Mouse (Mus musculus) midbrain, embryonic 11.5 days (tissue): ENCODE results near the gene Mxd4. TPM values are rescaled to one million over a fixed set of nuclear protein-coding genes. Genes with fewer than 3 reads are reported as not detected.

Source experiments
- ATAC-seq: fragments of 200-750 bp; cut with Nextera tagmentation; 2 replicates; pipeline ENCODE4 v1.8.0; 2017; ENCODE audit warnings: moderate TSS enrichment, moderate library complexity; ENCODE audit not compliant: low FRiP score
- DNase-seq: peaks from one replicate; pipeline ENCODE4 v3.0.0; 2015; ENCODE audit warnings: low spot score; ENCODE audit errors: missing footprints
- H3K27ac ChIP-seq: fragments of 300-500 bp; sonication (generic); 2 replicates; pipeline ENCODE4 v1.5.1; 2014; ENCODE audit warnings: low read depth, low read length
- H3K27me3 ChIP-seq: fragments of 300-500 bp; sonication (generic); 2 replicates; pipeline ENCODE4 v1.6.1; 2014; ENCODE audit warnings: mild to moderate bottlenecking, low read length, moderate library complexity, mixed read lengths; ENCODE audit not compliant: control insufficient read depth, insufficient read depth
- H3K36me3 ChIP-seq: fragments of 300-500 bp; sonication (generic); 2 replicates; pipeline ENCODE4 v1.6.1; 2014; ENCODE audit warnings: mild to moderate bottlenecking, low read length, moderate library complexity, mixed read lengths; ENCODE audit not compliant: control insufficient read depth, insufficient read depth
- H3K4me1 ChIP-seq: fragments of 300-500 bp; sonication (generic); 2 replicates; pipeline ENCODE4 v1.6.1; 2014; ENCODE audit warnings: low read length; ENCODE audit not compliant: control insufficient read depth, insufficient read depth
- H3K4me2 ChIP-seq: fragments of 300-500 bp; sonication (generic); 2 replicates; pipeline ENCODE4 v1.6.1; 2014; ENCODE audit warnings: mild to moderate bottlenecking, moderate library complexity
- H3K4me3 ChIP-seq: fragments of 300-500 bp; sonication (generic); 2 replicates; pipeline ENCODE4 v1.5.1; 2014; ENCODE audit warnings: low read depth, low read length
- H3K9ac ChIP-seq: fragments of 300-500 bp; sonication (generic); 2 replicates; pipeline ENCODE4 v1.6.1; 2014; ENCODE audit warnings: low read length
- H3K9me3 ChIP-seq: fragments of 300-500 bp; sonication (generic); 2 replicates; pipeline ENCODE4 v1.6.1; 2016; ENCODE audit warnings: low read length; ENCODE audit not compliant: control insufficient read depth
- WGBS: fragments of 180-500 bp; shearing (Covaris S2); extraction: QIAGEN DNeasy Blood & Tissue Kit; methylation state at CpG from one replicate; pipeline ENCODE4 v1.1.7; 2014; 5-methylcytosine and 5-hydroxymethylcytosine counted together
- polyA plus RNA-seq: library from polyadenylated mRNA; unstranded; fragments of >200 nt; fragmentation: Nextera tagmentation; extraction: Ambion mirVana; gene quantifications from 2 replicates; pipeline ENCODE4 v1.2.1, GENCODE M21; 2014

Mxd4 gene
- polyA plus RNA-seq, 1 experiment from 2014 or later, result 19.3 TPM

DNA sequence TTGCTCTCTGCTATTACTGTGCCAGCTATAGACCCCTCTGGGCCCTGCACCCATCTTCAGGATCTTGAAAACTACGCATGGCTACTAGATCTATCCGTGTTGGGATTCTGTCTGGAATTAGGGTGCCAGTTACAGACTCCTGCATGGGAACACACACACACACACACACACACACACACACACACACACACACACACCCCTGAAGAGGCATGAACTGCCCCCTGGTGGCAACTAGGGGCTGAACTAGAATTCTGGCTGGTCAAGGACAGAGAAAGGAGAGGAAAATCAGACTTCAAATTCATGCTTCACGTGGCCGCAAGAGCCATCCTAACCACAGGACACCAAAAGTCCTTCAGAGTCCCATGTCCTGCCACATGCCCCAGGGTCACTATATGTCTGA lies 4.3 kb upstream of the Mxd4 start:
- Histone ChIP-seq H3K4me1 (peaks cover 5% of the 10 kb centered on the region), H3K4me3 (no peak overlapping the region), H3K9ac (no peak overlapping the region), H3K4me2 (no peak overlapping the region), H3K27ac (no peak overlapping the region), H3K36me3 (no peaks in the 10 kb centered on the region), H3K9me3 (no peaks in the 10 kb centered on the region), H3K27me3 (no peaks in the 10 kb centered on the region; the same call in 1 of the 2 replicates)
- no peak for DNase-seq
- 76% methylated on average over 4 of the region's 4 CpGs for WGBS
- ATAC-seq, result no peak

DNA sequence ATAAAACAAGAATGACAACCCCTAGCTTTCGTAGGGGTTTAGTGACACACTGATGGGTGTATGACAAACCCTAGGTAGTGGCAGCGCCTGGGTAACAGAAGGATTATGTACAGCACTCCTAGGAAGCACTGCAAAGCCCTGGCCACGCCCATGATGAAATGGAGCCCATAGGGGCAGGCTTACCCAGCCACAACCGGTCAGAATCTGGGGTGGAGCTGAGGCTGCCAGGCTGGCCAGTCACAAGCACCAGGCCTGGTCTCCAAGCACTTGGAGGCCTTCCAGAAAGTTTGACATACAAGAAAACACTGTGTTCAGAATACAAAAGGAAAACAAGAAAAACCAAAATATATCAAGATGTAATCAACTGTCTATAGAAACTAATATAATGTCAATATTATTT lies 3.5 kb upstream of the Mxd4 start:
- ATAC-seq (no peak), DNase-seq (no peak)
- no peaks in the 10 kb centered on the region; the same call in 1 of the 2 replicates for H3K27me3 ChIP-seq
- WGBS, result 58% methylated on average over 4 of the region's 4 CpGs
- H3K36me3 ChIP-seq, result no peaks in the 10 kb centered on the region
- H3K9ac ChIP-seq, result no peak overlapping the region
- H3K4me2 ChIP-seq, result no peak overlapping the region
- H3K4me1 ChIP-seq, result peaks cover 13% of the 10 kb centered on the region
- H3K27ac ChIP-seq, result no peak overlapping the region
- no peak overlapping the region for H3K4me3 ChIP-seq
- H3K9me3 ChIP-seq, result no peaks in the 10 kb centered on the region

DNA sequence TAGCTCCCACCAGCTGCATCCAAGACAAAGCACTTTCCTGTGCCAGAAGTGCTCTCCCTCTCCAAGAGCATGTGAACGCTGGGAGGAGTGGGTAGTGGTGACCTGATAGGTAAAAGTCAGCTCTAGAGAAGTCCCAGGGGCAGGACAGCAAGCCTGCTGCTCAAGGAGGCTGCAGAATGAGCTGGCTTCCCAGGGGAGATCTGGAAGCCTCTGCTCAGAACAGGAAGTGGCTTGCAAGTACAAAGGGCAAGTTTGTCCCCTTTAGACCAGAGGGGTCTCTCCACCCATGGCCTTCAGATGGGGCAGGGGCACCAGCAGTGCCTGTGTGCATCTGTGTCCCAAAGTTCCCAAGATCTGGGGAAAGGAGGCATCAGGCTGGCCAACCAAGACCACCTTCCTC lies 2.0 kb upstream of the Mxd4 start:
- Histone ChIP-seq H3K4me1 (peaks cover 13% of the 10 kb centered on the region), H3K9me3 (no peaks in the 10 kb centered on the region), H3K27me3 (no peaks in the 10 kb centered on the region; the same call in 1 of the 2 replicates), H3K36me3 (no peaks in the 10 kb centered on the region), H3K4me3 (no peak overlapping the region), H3K27ac (no peak overlapping the region), H3K9ac (no peak overlapping the region), H3K4me2 (no peak overlapping the region)
- WGBS, result 80% methylated on average over 1 of the region's 1 CpGs
- ATAC-seq (no peak), DNase-seq (no peak)

DNA sequence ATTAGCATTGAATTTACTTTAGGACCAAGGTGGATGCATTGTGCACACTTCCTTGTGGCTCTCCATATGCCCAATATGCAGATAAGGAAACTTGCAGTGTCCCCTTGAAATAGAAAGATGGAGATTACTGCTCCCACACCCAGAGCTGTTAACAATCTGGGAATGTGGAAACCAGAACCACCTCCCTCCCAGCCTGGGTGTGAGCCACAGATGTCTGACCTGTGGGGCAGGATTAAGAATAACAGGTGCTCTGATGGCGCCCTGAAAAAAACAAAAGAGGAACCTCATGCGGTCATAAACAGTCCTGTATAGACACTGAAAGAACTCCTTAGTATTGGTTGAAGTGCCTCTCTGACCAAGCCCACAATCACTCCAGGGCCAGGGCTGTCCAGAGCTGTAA lies 1.3 kb upstream of the Mxd4 start:
- Histone ChIP-seq H3K36me3 (no peaks in the 10 kb centered on the region), H3K27ac (no peak overlapping the region), H3K9me3 (no peaks in the 10 kb centered on the region), H3K4me3 (no peak overlapping the region), H3K4me1 (peaks cover 13% of the 10 kb centered on the region), H3K4me2 (peak overlapping the region; percentile 95; the same call in 1 of the 2 replicates), H3K9ac (no peak overlapping the region; the same call in 1 of the 2 replicates), H3K27me3 (no peaks in the 10 kb centered on the region; the same call in 1 of the 2 replicates)
- 82% methylated on average over 2 of the region's 2 CpGs for WGBS
- DNase-seq, result no peak
- ATAC-seq, result no peak

- ATAC-seq (peak; percentile 10), DNase-seq (peak; percentile 94)
- Histone ChIP-seq H3K4me2 (peak overlapping the region; percentile 95), H3K9ac (peak overlapping the region; percentile 75), H3K4me1 (peaks cover 16% of the 10 kb centered on the region), H3K4me3 (peak overlapping the region; percentile 74), H3K36me3 (no peaks in the 10 kb centered on the region), H3K27ac (peak overlapping the region; percentile 60), H3K9me3 (no peaks in the 10 kb centered on the region), H3K27me3 (no peaks in the 10 kb centered on the region; the same call in 1 of the 2 replicates)
- WGBS, result under 1% methylated on average over 44 of the region's 46 CpGs
Observed at GRCm38 (mm10) chr5:34186961-34187391, 544 bp downstream of the Mxd4 start.

- no peak overlapping the region for H3K27ac ChIP-seq
Observed at GRCm38 (mm10) chr5:34186391-34186790, 1.1 kb downstream of the Mxd4 start.

GRCm38 (mm10) chr5:34185791-34186190 lies 1.7 kb downstream of the Mxd4 start:
- H3K9ac ChIP-seq, result no peak overlapping the region
- H3K9me3 ChIP-seq, result no peaks in the 10 kb centered on the region
- H3K4me2 ChIP-seq, result peak overlapping the region; percentile 95
- no peaks in the 10 kb centered on the region for H3K36me3 ChIP-seq
- H3K27me3 ChIP-seq, result no peaks in the 10 kb centered on the region; the same call in 1 of the 2 replicates
- H3K27ac ChIP-seq, result no peak overlapping the region
- ATAC-seq (no peak), DNase-seq (no peak)
- no peak overlapping the region for H3K4me3 ChIP-seq
- H3K4me1 ChIP-seq, result peaks cover 16% of the 10 kb centered on the region

More at GRCm38 (mm10) chr5:34186391-34186790, 1.1 kb downstream of the Mxd4 start:
- H3K4me3 ChIP-seq, result peak overlapping the region; percentile 74
- no peak for DNase-seq
- peak overlapping the region; percentile 75 for H3K9ac ChIP-seq
- peak overlapping the region; percentile 95 for H3K4me2 ChIP-seq
- ATAC-seq, result no peak
- no peaks in the 10 kb centered on the region for H3K36me3 ChIP-seq
- H3K27me3 ChIP-seq, result no peaks in the 10 kb centered on the region; the same call in 1 of the 2 replicates
- 63% methylated on average over 2 of the region's 2 CpGs for WGBS
- no peaks in the 10 kb centered on the region for H3K9me3 ChIP-seq
- H3K4me1 ChIP-seq, result peaks cover 16% of the 10 kb centered on the region

GRCm38 (mm10) chr5:34185051-34185580 lies 2.4 kb downstream of the Mxd4 start:
- WGBS, result 84% methylated on average over 1 of the region's 1 CpGs
- Histone ChIP-seq H3K4me2 (no peak overlapping the region), H3K9me3 (no peaks in the 10 kb centered on the region), H3K4me3 (no peak overlapping the region), H3K27ac (no peak overlapping the region), H3K36me3 (no peaks in the 10 kb centered on the region), H3K9ac (no peak overlapping the region), H3K27me3 (no peaks in the 10 kb centered on the region; the same call in 1 of the 2 replicates), H3K4me1 (peaks cover 16% of the 10 kb centered on the region)
- ATAC-seq (no peak), DNase-seq (no peak)

DNA sequence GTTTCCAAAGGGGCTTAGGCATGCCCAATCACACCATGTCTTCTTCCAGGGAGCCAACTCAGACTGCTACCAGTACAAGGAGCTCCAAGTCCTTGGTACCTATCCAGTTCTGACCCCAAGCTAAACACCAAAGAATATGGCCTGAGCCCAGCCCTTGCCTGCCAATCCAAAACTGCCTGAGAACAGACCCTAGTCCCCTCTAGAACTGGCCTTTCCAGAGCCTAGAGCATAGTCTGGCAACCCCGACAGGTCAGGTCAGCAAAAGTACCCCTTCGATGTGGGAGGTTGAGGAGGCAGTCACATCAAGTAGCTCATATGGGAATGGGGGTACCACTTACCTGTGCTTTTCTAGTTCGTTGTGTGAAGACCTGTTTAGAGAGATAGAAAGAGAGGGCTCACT lies 3.5 kb downstream of the Mxd4 start:
- H3K9ac ChIP-seq, result no peak overlapping the region
- no peaks in the 10 kb centered on the region for H3K36me3 ChIP-seq
- H3K27me3 ChIP-seq, result no peaks in the 10 kb centered on the region
- 88% methylated on average over 3 of the region's 3 CpGs for WGBS
- no peak overlapping the region for H3K27ac ChIP-seq
- H3K4me1 ChIP-seq, result peaks cover 16% of the 10 kb centered on the region
- no peaks in the 10 kb centered on the region for H3K9me3 ChIP-seq
- no peak overlapping the region for H3K4me2 ChIP-seq
- H3K4me3 ChIP-seq, result no peak overlapping the region
- DNase-seq, result no peak
- no peak for ATAC-seq
